In the genomic region with DNA sequence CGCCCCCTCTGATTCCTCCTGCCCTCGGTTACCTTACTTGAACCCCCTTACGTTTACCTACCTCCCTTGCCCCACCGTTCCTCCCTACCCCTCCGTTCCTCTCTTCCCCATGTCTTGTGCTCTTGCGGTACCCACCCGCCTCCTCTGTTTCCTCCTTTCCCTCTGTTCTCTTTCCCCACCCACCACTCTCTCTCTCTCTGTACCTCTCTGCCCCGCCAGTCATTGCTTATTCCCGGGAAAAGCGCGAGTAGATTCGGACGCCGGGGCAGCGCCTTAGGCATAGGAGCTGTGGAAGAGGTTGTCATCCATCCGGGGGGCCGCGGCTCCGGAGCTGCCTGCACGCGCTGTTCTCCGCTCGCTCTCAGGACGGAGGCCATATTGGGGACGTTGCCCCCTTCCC, we compare ENCODE assay signal across 9 mouse cellular contexts. TPM values are rescaled to one million over a fixed set of nuclear protein-coding genes. Genes with fewer than 3 reads are reported as not detected.
DNase-seq lines count a peak whose midpoint lies in the region; ATAC-seq and TF ChIP-seq lines count a peak whose summit lies in the region.
"Had no signal": no experiment of that assay in that cellular context is flagged by ENCODE, and none has a peak within 500 bp of the region (broad histone marks: within the 10 kb centered on the region; RNA-seq: fewer than 3 reads in every experiment).

No protein-coding gene starts in this region.

- WGBS in heart, embryonic 14.5 days = 35% methylated on average over 25 of the region's 25 CpGs
- 41% methylated on average over 25 of the region's 25 CpGs for WGBS in forebrain, embryonic 14.5 days
- 29% methylated on average over 25 of the region's 25 CpGs for WGBS in liver, embryonic 12.5 days (ENCODE audit: insufficient replicate concordance)

- no peak for DNase-seq in heart, adult 8-10 months (ENCODE audit: low spot score)
- DNase-seq in forebrain, embryonic 14.5 days (ENCODE audit: low spot score) = no peak
- no peak for DNase-seq in natural killer cell, adult 2 months (ENCODE audit: low spot score in 2 of 2)
- no peak for DNase-seq in frontal cortex, postnatal 10 days (ENCODE audit: low spot score in 2 of 2)
- no peak for DNase-seq in ovary, adult 18-20 months (ENCODE audit: low spot score)
- DNase-seq: thymus, adult 18-20 months had no signal

- H3K4me1 ChIP-seq in heart, embryonic 14.5 days (ENCODE audit: control insufficient read depth in 2 of 2, insufficient read depth in 2 of 2, low read length in 2 of 2) = peaks cover 10 to 11% of the 10 kb centered on the region in 2 experiments; a peak in 3 of 4 replicates
- peaks cover 14% of the 10 kb centered on the region for H3K4me1 ChIP-seq in ES-Bruce4 (ENCODE audit: control insufficient read depth, insufficient read depth, low read length)
- peaks cover 13% of the 10 kb centered on the region for H3K4me1 ChIP-seq in forebrain, embryonic 14.5 days (ENCODE audit: control insufficient read depth, insufficient read depth, low read length)
- peaks cover 52% of the 10 kb centered on the region for H3K4me1 ChIP-seq in liver, embryonic 12.5 days

- H3K27me3 ChIP-seq in heart, embryonic 14.5 days (ENCODE audit: control insufficient read depth, insufficient read depth, low read length) = peaks cover 51% of the 10 kb centered on the region
- no peaks in the 10 kb centered on the region for H3K27me3 ChIP-seq in ES-Bruce4 (ENCODE audit: control insufficient read depth, insufficient read depth, low read length, poor library complexity, severe bottlenecking)
- H3K27me3 ChIP-seq in forebrain, embryonic 14.5 days (replicated peaks; ENCODE audit: control insufficient read depth, insufficient read depth, low read length) = no peaks in the 10 kb centered on the region
- peaks cover 88% of the 10 kb centered on the region for H3K27me3 ChIP-seq in liver, embryonic 12.5 days (replicated peaks)

- H3K9me3 ChIP-seq in heart, embryonic 14.5 days (ENCODE audit: control insufficient read depth, low read length) = no peaks in the 10 kb centered on the region
- H3K9me3 ChIP-seq in ES-Bruce4 (replicated peaks; ENCODE audit: control insufficient read depth, insufficient read depth, low read length, poor library complexity, severe bottlenecking) = no peaks in the 10 kb centered on the region
- no peaks in the 10 kb centered on the region for H3K9me3 ChIP-seq in forebrain, embryonic 14.5 days (replicated peaks; ENCODE audit: control insufficient read depth, low read length)
- no peaks in the 10 kb centered on the region for H3K9me3 ChIP-seq in liver, embryonic 12.5 days (replicated peaks)

- TF ChIP-seq POLR2A in ES-Bruce4 (IDR thresholded peaks at IDR 0.05; ENCODE audit: insufficient read depth, low read length) = no peak

- ATAC-seq in heart, embryonic 14.5 days (ENCODE audit: insufficient number of reproducible peaks, insufficient read depth, low FRiP score, low read depth) = no peak
- no peak for ATAC-seq in forebrain, embryonic 14.5 days
- ATAC-seq in liver, embryonic 12.5 days = no peak

- TF ChIP-seq CTCF in ES-Bruce4 (IDR thresholded peaks at IDR 0.05; ENCODE audit: low read depth, low read length) = no peak

- no peaks in the 10 kb centered on the region for H3K36me3 ChIP-seq in heart, embryonic 14.5 days (ENCODE audit: control insufficient read depth, insufficient read depth, low read length)
- H3K36me3 ChIP-seq in ES-Bruce4 (ENCODE audit: control insufficient read depth, insufficient read depth, low read length, poor library complexity, severe bottlenecking) = no peaks in the 10 kb centered on the region
- H3K36me3 ChIP-seq in forebrain, embryonic 14.5 days (ENCODE audit: control insufficient read depth, insufficient read depth, low read length) = no peaks in the 10 kb centered on the region
- no peaks in the 10 kb centered on the region for H3K36me3 ChIP-seq in liver, embryonic 12.5 days

- H3K4me2 ChIP-seq in heart, embryonic 14.5 days (ENCODE audit: low read length) = peak overlapping the region; percentile 54
- peak overlapping the region; percentile 27 for H3K4me2 ChIP-seq in forebrain, embryonic 14.5 days (ENCODE audit: low read length)
- H3K4me2 ChIP-seq in liver, embryonic 12.5 days = peak overlapping the region; percentile 56

- TF ChIP-seq EP300 in ES-Bruce4 (IDR thresholded peaks at IDR 0.05; ENCODE audit: insufficient read depth, low read depth, low read length) = no peak

- H3K27ac ChIP-seq in heart, embryonic 14.5 days (replicated peaks in 1 of 2; ENCODE audit: control insufficient read depth in 1 of 2, insufficient read depth in 1 of 2, low read depth in 2 of 2, low read length in 2 of 2) = no peak overlapping the region
- no peak overlapping the region for H3K27ac ChIP-seq in ES-Bruce4 (ENCODE audit: insufficient read depth, low read length)
- H3K27ac ChIP-seq in forebrain, embryonic 14.5 days (ENCODE audit: low read depth, low read length) = no peak overlapping the region
- H3K27ac ChIP-seq in liver, embryonic 12.5 days = no peak overlapping the region

- H3K4me3 ChIP-seq in heart, embryonic 14.5 days (ENCODE audit: control insufficient read depth in 1 of 2, insufficient read depth in 1 of 2, low read depth in 1 of 2, low read length in 2 of 2) = peak overlapping the region; percentile 13 to 23
- peak overlapping the region; percentile 33 for H3K4me3 ChIP-seq in ES-Bruce4 (ENCODE audit: low read depth, low read length)
- H3K4me3 ChIP-seq in forebrain, embryonic 14.5 days (ENCODE audit: low read depth, low read length) = no peak overlapping the region
- H3K4me3 ChIP-seq in liver, embryonic 12.5 days = peak overlapping the region; percentile 34; the same call in 1 of the 2 replicates

- H3K9ac ChIP-seq in heart, embryonic 14.5 days (ENCODE audit: low read length) = peak overlapping the region; percentile 31; the same call in 1 of the 2 replicates
- H3K9ac ChIP-seq in ES-Bruce4 (ENCODE audit: low read depth, poor library complexity, severe bottlenecking) = peak overlapping the region; percentile 15
- 0 out of 2 replicates have a peak overlapping the region, but pooled peaks have one; percentile 9 for H3K9ac ChIP-seq in forebrain, embryonic 14.5 days (ENCODE audit: low read length)
- no peak overlapping the region for H3K9ac ChIP-seq in liver, embryonic 12.5 days

RNA-seq across cellular contexts. Expression of a gene that starts 59.0 kb away (rescaled TPM):
- polyA plus RNA-seq in heart, embryonic 14.5 days (2014; fragmentation: Nextera tagmentation; extraction: Ambion mirVana) = 3.9 and 5.0 TPM in 2 replicates
- total RNA-seq in heart, adult 8-10 months (2022) = 10 to 100 TPM; 12.1 to 16.5 (median 14.5) TPM
- polyA plus RNA-seq in ES-Bruce4 (2011; ENCODE audit: insufficient read depth, insufficient read length, low read depth, missing spikeins) = 8.9 and 9.5 TPM in 2 replicates
- 25.5 and 32.7 TPM in 2 replicates for polyA plus RNA-seq in forebrain, embryonic 14.5 days (2014; fragmentation: Nextera tagmentation; extraction: Ambion mirVana)
- 2.2 and 2.3 TPM in 2 replicates for polyA plus RNA-seq in liver, embryonic 12.5 days (2016; fragmentation: Nextera tagmentation; extraction: Ambion mirVana)
